Mouse (Mus musculus): ENCODE measurements around the gene Ccn2. TPM values are rescaled to one million over a fixed set of nuclear protein-coding genes. Genes with fewer than 3 reads are reported as not detected.
A peak's percentile ranks its signal among the peaks of the same experiment; 100 is the strongest.

Gene Ccn2
- total RNA-seq, 2 experiments from 2014 or later, result 120 to 129 TPM

DNA sequence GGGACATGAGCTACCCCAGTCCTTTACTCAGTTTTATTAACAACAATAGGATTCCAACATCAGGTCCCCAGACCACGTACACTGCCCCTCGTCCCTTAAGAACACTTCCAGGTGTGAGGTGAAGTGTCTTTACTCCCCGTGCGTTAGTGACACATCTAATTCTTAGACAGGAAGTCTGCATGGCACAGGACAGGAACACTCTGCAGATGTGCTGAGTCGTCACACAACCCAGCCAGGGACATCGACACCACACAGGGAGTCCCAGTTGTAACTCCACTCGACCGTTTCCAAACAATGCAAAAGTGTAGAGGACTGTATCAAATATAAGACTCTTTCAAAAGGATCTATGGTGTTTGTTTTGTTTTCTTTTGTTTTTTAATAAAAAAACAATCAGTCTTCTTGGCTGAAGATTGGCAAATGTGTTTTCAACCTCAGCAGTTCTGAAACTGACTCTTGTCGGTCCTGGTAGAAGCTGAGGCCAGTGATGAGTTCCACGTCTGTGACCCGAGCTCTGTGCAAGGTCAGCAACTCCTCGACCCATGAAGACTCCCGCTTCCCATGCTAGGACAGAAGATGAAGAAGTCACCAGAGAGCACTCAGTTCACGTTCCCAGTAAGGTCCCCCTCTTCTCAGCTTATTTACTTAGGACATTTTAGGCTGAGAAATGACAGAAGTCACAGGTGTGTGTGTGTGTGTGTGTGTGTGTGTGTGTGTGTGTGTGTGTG lies 46.3 kb downstream of the Ccn2 start:
- DNase-seq, result peak in 1 of 2 experiments; percentile 23

DNA sequence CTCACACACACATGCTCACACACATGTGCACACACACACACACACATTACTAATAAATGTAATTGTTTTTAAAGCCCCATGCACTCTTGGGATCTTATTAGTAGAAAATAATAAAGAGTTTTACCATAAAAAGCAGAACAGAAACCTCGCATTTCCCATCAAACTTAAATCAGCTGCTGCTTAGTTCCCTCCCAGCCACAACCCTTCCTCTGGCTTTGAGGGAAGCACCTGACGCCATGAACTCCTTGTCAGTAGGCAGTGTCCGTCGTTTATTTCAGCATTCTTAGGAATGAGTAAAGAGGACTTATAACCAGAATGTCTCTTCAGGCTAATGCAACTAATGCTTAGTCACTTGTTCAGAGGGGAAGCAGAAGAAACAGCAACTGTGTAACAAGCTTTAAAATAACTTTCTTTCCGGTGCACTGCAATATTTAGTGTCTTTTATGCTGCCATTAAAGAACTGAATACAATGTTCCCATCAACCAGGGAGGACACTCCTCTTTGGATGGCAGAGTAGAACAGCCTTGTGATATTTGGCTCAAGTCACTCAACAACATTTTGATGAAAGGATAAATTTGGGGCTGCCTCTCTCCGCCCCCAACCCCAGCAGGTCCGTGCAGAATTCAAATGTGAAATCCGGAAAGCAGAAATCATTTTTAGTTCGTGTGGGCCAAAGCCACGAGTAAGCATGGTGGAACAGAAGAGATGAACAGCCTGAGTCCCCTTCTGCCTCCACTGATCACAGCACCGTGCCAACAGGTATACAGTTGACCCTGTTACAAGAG lies 47.7 kb downstream of the Ccn2 start:
- peak in 1 of 2 experiments; percentile 34 for DNase-seq

DNA sequence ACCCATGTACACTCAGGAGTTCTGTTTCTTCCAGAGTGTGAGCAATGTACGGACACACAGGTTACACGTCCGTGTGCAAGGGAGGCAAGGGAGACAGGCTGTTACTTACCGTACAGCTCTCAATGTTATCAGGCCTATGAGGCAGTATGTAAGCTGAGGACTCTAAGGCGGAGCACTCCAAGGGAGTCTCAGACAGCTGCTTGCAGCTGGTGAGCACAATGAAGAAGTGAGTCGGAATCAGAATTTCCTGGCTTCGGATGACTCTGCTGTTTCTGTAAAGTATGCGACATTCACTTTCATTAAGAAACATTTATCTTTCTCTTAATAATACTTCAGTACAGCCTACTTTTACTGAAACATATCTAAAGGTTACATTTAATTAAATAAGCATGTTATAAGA lies 49.9 kb downstream of the Ccn2 start:
- DNase-seq, result peak; percentile 59 to 73

Other genes with a start within 250 kb of the Ccn2 start
- 1 to 10 TPM; 4.7 to 5.1 TPM for gene Enpp1, start 116.7 kb downstream of the Ccn2 start, total RNA-seq (2021)
- gene Enpp3, start 247.4 kb downstream of the Ccn2 start, total RNA-seq (2021), result 1 to 10 TPM; 3.0 to 3.2 TPM